Mouse (Mus musculus): ENCODE results near the gene Cmpk1.

GRCm38 (mm10) chr4:114916056-114916455 is 71.0 kb downstream of the Cmpk1 start:
- no peak for TF ChIP-seq CTCF (IDR thresholded peaks at IDR 0.05; ENCODE audit: low read depth)
- TF ChIP-seq EP300 (optimal IDR thresholded peaks at IDR 0.05): no peak

Data from stomach, postnatal 0 days (tissue).